30 mouse cellular contexts compared by ENCODE assay signal in the genomic region with DNA sequence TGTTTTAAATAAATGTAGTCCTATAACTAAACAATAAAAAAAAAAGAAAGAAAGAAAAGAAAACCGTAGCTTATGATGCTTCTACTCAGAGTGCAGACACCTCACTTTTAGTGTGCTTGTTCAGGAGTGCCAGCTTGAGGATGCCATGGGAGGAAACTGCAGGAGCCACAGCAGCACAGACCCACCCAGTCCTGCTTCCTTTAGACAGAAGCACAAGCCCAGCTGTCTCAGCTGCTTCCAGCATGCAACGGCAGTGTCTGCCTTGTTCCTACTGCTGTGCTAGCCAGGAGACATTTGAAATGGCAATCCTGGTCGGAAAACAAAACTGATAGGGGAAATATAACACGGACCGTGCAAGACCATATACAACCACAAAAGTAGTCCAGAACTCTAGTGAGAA. TPM values are rescaled to one million over a fixed set of nuclear protein-coding genes. Genes with fewer than 3 reads are reported as not detected.
DNase-seq lines count a peak whose midpoint lies in the region; ATAC-seq and TF ChIP-seq lines count a peak whose summit lies in the region.
"Had no signal": no experiment of that assay in that cellular context is flagged by ENCODE, and none has a peak within 500 bp of the region (broad histone marks: within the 10 kb centered on the region; RNA-seq: fewer than 3 reads in every experiment).

No protein-coding gene starts in this region.

- peak overlapping the region; percentile 51; the same call in 1 of the 2 replicates for H3K27ac ChIP-seq in gastrocnemius, adult 2 months
- H3K27ac ChIP-seq in kidney, embryonic 14.5 days (ENCODE audit: low read depth, low read length), result no peak overlapping the region
- no peak overlapping the region for H3K27ac ChIP-seq in lung, embryonic 14.5 days (ENCODE audit: low read depth)
- no peak overlapping the region for H3K27ac ChIP-seq in forebrain, embryonic 15.5 days (replicated peaks)
- H3K27ac ChIP-seq: embryonic facial prominence, embryonic 12.5 days; heart, embryonic 13.5 days; limb, embryonic 13.5 days; liver, embryonic 13.5 days; macrophage had no signal

- no peak overlapping the region for H3K4me3 ChIP-seq in gastrocnemius, adult 2 months
- no peak overlapping the region for H3K4me3 ChIP-seq in kidney, embryonic 14.5 days (ENCODE audit: low read length)
- H3K4me3 ChIP-seq in lung, embryonic 14.5 days (ENCODE audit: low read depth, low read length), result no peak overlapping the region
- no peak overlapping the region for H3K4me3 ChIP-seq in forebrain, embryonic 15.5 days
- H3K4me3 ChIP-seq: embryonic facial prominence, embryonic 12.5 days; heart, embryonic 13.5 days; limb, embryonic 13.5 days; liver, embryonic 13.5 days had no signal

- TF ChIP-seq CTCF in gastrocnemius, adult 2 months (IDR thresholded peaks at IDR 0.05), result no peak
- TF ChIP-seq CTCF in lung, embryonic 14.5 days (IDR thresholded peaks at IDR 0.05; ENCODE audit: low read depth), result no peak

- no peak overlapping the region for H3K9ac ChIP-seq in kidney, embryonic 14.5 days (ENCODE audit: low read depth, low read length)
- no peak overlapping the region for H3K9ac ChIP-seq in lung, embryonic 14.5 days
- no peak overlapping the region for H3K9ac ChIP-seq in forebrain, embryonic 15.5 days (replicated peaks)
- H3K9ac ChIP-seq: embryonic facial prominence, embryonic 12.5 days; heart, embryonic 13.5 days; limb, embryonic 13.5 days; liver, embryonic 13.5 days had no signal

- WGBS in kidney, embryonic 14.5 days, result 79% methylated on average over 5 of the region's 5 CpGs
- 74% methylated on average over 5 of the region's 5 CpGs for WGBS in lung, embryonic 14.5 days
- 77% methylated on average over 5 of the region's 5 CpGs for WGBS in forebrain, embryonic 15.5 days

- intact Hi-C loops in gastrocnemius, adult 2 months (cut with DNase I), result no loop called here
- intact Hi-C loops in gastrocnemius, postnatal 36 days (cut with DNase I), result no loop called here

- DNase-seq in gastrocnemius, adult 2 months, result peak; percentile 26
- DNase-seq in gastrocnemius, postnatal 36 days, result no peak
- DNase-seq in kidney, postnatal 10 days, result peak; percentile 18
- peak; percentile 14 for DNase-seq in lung, embryonic 14.5 days
- DNase-seq in lung, postnatal 4 days, result no peak
- peak; percentile 27 for DNase-seq in 416B (ENCODE audit: low read depth)
- DNase-seq: adrenal gland, postnatal 10 days; cerebellum, adult 11 months; cerebellum, adult 9-10 months; cerebellum, postnatal 36 days; embryo, embryonic 11 days; gastrocnemius, postnatal 10 days; heart, postnatal 10 days; kidney, adult 8-10 months; layer of hippocampus, adult 9-11 months; liver, embryonic 13.5 days; right cerebral cortex, adult 18-20 months; spleen, adult 18-20 months; thymus, postnatal 25 days had no signal

- H3K9me3 ChIP-seq in kidney, embryonic 14.5 days (ENCODE audit: control insufficient read depth, low read length), result no peaks in the 10 kb centered on the region
- no peaks in the 10 kb centered on the region for H3K9me3 ChIP-seq in lung, embryonic 14.5 days (ENCODE audit: low read depth, low read length)
- H3K9me3 ChIP-seq in forebrain, embryonic 15.5 days, result no peaks in the 10 kb centered on the region
- H3K9me3 ChIP-seq: embryonic facial prominence, embryonic 12.5 days; heart, embryonic 13.5 days; limb, embryonic 13.5 days; liver, embryonic 13.5 days had no signal

- H3K27me3 ChIP-seq in kidney, embryonic 14.5 days (ENCODE audit: control insufficient read depth, insufficient read depth, low read length), result no peaks in the 10 kb centered on the region
- no peaks in the 10 kb centered on the region for H3K27me3 ChIP-seq in lung, embryonic 14.5 days (ENCODE audit: insufficient read depth, low read length)
- no peaks in the 10 kb centered on the region for H3K27me3 ChIP-seq in forebrain, embryonic 15.5 days
- H3K27me3 ChIP-seq: embryonic facial prominence, embryonic 12.5 days; heart, embryonic 13.5 days; limb, embryonic 13.5 days; liver, embryonic 13.5 days; Patski had no signal

- no peak for ATAC-seq in kidney, embryonic 14.5 days (ENCODE audit: low FRiP score, low TSS enrichment)
- no peak for ATAC-seq in lung, embryonic 14.5 days (ENCODE audit: insufficient read depth)
- no peak for ATAC-seq in forebrain, embryonic 15.5 days (replicated peaks)
- ATAC-seq: forebrain, embryonic 14.5 days; hindbrain, embryonic 16.5 days; midbrain, embryonic 16.5 days; Patski had no signal

- H3K4me2 ChIP-seq in kidney, embryonic 14.5 days (replicated peaks; ENCODE audit: low read depth, low read length), result no peak overlapping the region
- no peak overlapping the region for H3K4me2 ChIP-seq in lung, embryonic 14.5 days
- no peak overlapping the region for H3K4me2 ChIP-seq in forebrain, embryonic 15.5 days (replicated peaks)
- H3K4me2 ChIP-seq: embryonic facial prominence, embryonic 12.5 days; heart, embryonic 13.5 days; limb, embryonic 13.5 days; liver, embryonic 13.5 days; midbrain, embryonic 11.5 days had no signal

- H3K36me3 ChIP-seq in kidney, embryonic 14.5 days (ENCODE audit: control insufficient read depth, insufficient read depth, low read length), result peaks cover 8% of the 10 kb centered on the region; the same call in 1 of the 2 replicates
- peaks cover 16% of the 10 kb centered on the region; the same call in 1 of the 2 replicates for H3K36me3 ChIP-seq in lung, embryonic 14.5 days (ENCODE audit: insufficient read depth)
- H3K36me3 ChIP-seq in forebrain, embryonic 15.5 days, result 0 out of 2 replicates have a peak, but pooled peaks cover 2% of the 10 kb centered on the region

- H3K4me1 ChIP-seq in kidney, embryonic 14.5 days (ENCODE audit: control insufficient read depth, insufficient read depth, low read length), result no peaks in the 10 kb centered on the region
- no peaks in the 10 kb centered on the region for H3K4me1 ChIP-seq in lung, embryonic 14.5 days (ENCODE audit: insufficient read depth)
- peaks cover 25% of the 10 kb centered on the region for H3K4me1 ChIP-seq in forebrain, embryonic 15.5 days
- H3K4me1 ChIP-seq: embryonic facial prominence, embryonic 12.5 days had no signal

RNA-seq across cellular contexts. Expression of gene Zmynd11, which starts 28.1 kb away (rescaled TPM):
- 100 to 1,000 TPM in 1 of 2 experiments, 10 to 100 TPM in 1; 94.2 to 104 TPM for total RNA-seq in gastrocnemius, adult 2 months (2021)
- 10 to 100 TPM; 70.5 to 86.6 TPM for total RNA-seq in gastrocnemius, postnatal 36 days (2021)
- 54.4 and 119 TPM in 2 replicates for polyA plus RNA-seq in kidney, embryonic 14.5 days (2014; fragmentation: Nextera tagmentation; extraction: Ambion mirVana)
- 163 and 164 TPM in 2 replicates for polyA plus RNA-seq in lung, embryonic 14.5 days (2014; fragmentation: Nextera tagmentation; extraction: Ambion mirVana)
- 179 and 187 TPM in 2 replicates for polyA plus RNA-seq in forebrain, embryonic 15.5 days (2015; fragmentation: Nextera tagmentation; extraction: Ambion mirVana)

Comparison
In these comparisons a context has a peak if more than half of its experiments do, and no peak if none do; other contexts are left out.
1. DNase-seq: peak in gastrocnemius, adult 2 months (single experiment), kidney, postnatal 10 days (single experiment), lung, embryonic 14.5 days (single experiment) and 416B (single experiment); none in gastrocnemius, postnatal 36 days (0 of 2) and lung, postnatal 4 days (0 of 2).